Mouse (Mus musculus) urinary bladder, postnatal 4 days (tissue): Measurements from ENCODE around the gene Arhgap35.
A peak's percentile ranks its signal among the peaks of the same experiment; 100 is the strongest.
"Not testable (repeated sequence)": the region's sequence is repeated elsewhere in the genome, so short reads cannot be mapped to it uniquely, and the experiment has no call there.

Experiments used
- DNase-seq, 2 experiments: peaks; one replicate each; pipeline ENCODE4 v3.0.0; 2021 to 2022; ENCODE audit warnings: low spot score in 2 of 2

Gene Arhgap35

DNA sequence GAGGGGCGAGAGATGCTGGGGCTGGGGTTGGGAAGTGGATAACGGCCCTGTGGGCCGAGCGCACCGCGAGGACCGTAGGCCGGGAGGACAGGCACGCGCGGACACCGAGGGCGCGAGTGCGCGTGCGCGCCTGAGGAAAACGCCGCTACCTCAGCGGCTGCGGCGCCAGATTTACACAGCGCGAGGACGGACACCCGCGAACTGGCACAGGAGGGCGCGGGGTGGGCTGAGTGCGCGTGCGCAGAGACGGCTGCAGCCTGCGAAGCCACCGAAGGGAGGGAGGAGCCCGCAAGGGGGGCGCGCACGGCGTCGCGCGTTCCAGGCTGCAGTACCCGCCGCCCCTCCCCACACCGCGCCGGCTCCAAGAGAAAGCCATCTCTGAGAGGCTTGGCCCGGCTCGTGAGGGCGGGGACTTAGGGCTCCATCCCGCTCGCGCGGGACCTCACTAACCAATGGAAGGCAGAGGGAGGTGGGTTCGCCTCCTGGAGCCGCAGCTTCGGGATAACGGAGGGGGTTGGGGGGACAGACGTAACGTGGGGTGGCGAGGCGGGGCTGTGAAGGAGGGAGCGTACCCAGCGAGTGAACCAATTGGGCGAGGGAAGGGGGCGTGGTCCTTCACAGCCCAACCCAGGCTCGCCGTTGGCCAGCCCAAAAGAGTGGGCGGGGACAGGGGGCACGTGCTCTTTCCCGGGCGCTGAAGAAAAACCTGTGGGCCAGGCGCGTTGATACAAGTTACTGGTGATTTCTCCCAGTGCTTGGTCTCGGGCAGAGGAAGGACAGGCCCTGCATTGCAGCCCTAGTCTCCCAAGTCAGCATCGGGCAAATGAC is at the start of gene Arhgap35:
TSS of gene Arhgap35 (minus strand) at position 106 of the 828 bp plus-strand sequence.
- peak; percentile 99 to 100 for DNase-seq

DNA sequence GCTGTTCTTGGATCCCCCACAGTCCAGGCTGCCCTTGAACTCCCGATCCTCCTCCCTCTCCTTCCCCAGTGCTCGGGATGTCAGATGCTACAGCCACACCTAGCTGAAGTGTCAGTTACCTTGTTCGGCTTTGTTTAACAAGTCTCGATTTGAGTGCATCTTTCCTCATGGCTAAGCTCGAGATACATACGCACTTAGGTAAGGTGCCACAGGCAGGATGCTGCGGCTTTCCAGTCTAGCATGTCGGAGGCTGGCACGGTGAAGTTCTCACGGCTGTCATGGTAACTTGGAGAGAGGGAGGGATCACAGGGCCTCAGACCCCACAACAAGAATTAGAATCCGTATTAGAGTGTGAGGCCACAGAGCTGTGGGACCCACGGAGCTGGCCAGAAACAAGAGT is 29.5 kb upstream of the Arhgap35 start:
- DNase-seq = no peak

- DNase-seq = not testable (repeated sequence)
These were observed 28.3 kb upstream of the Arhgap35 start for GRCm38 (mm10) chr7:16643106-16643505.

DNA sequence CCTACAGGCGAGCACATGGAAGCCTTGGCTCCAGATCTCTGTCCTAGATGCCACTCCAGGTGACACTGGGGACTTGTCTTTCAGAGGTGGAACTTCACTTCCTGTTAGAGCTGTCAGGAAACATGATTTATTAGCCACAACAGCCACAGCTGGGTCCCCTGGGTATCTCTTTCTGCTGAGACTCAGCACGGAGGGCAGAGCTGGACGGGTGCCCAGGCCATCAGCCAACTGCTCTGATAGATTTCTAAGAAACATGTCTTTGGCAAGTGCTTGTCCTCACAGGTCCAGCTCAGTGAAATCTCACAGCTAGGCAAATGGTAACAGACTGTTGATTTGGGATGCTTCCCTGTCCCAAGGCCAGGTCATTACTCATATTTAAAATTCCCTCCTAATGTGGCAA is 24.2 kb upstream of the Arhgap35 start:
- peak; percentile 36 to 63 for DNase-seq

GRCm38 (mm10) chr7:16635116-16635515 is 20.3 kb upstream of the Arhgap35 start:
- no peak for DNase-seq

GRCm38 (mm10) chr7:16633913-16634312 is 19.1 kb upstream of the Arhgap35 start:
- DNase-seq = not testable (repeated sequence)

GRCm38 (mm10) chr7:16631932-16632331 is 17.1 kb upstream of the Arhgap35 start:
- DNase-seq = no peak

DNA sequence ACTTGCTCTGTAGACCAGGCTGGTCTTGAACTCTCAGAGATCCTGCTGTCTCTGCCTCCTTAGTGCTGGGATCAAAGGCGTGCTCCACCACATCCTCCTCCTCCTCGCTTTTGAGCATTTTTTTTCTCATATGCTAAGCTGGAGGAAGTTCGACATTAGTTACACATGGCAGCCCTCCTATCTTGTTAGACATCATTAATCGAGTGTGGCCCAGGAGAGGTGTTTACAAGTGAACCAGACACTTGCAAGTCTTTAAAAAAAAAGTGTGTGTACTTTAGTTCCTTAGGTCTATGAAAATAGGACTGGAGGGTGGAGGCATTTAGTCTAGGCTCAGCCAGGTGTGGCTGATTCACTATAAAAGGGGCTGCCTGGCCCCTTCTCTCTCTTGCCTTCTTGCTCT is 16.2 kb upstream of the Arhgap35 start:
- no peak for DNase-seq

GRCm38 (mm10) chr7:16629598-16630296 is 15.0 kb upstream of the Arhgap35 start:
- DNase-seq = no peak

- peak; percentile 24 to 67 for DNase-seq
These were observed 13.4 kb upstream of the Arhgap35 start for GRCm38 (mm10) chr7:16628096-16628771.

- DNase-seq = no peak
These were observed 8.9 kb upstream of the Arhgap35 start for GRCm38 (mm10) chr7:16623687-16624086.

DNA sequence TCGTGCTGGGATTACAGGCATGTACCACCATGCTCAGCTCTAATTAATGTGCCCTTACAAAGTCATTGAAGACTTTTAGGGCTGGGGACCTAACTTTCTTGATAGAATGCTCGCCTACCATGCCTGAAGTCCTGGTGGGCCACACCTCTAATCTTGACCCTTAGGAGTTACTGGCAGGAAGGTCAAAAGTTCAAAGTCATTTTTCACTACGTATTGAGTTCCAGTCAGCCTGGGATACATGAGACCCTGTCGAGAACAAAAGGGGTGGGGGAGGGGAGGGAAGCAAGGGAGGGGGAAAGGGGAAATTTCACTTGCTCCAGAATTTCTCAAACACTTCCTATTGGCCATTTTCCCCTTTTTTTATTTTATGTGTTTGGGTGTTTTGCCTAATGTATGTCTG is 8.3 kb upstream of the Arhgap35 start:
- no peak for DNase-seq

DNA sequence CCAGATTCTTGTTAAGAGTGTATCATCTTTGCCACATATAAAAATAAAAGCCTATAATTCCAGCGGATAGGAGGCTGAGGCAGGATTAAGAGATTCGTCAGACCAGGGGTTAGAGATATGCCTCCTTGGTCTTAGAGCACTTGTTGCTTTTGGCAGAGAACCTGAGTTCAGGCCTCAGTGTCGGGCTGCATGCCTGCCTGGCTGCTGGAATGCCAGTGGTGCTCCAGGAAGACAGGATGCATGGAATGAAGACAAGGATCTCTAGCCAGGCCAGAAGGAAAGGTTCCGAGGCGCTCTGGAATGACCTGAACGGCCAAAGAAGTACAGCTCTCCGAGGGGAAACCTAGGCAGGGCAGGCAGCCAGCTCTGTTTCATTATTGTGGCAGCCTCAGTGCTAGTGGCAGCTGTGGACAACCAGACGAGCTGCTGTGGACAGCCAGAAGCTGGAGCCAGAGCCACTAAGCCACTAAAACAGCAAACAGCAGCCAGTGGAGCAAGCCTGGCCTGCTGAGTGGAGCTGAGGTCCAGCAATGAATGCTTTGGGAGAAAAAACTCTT is 6.4 kb upstream of the Arhgap35 start:
- no peak for DNase-seq

GRCm38 (mm10) chr7:16618661-16619211 is 3.9 kb upstream of the Arhgap35 start:
- DNase-seq = peak; percentile 52 to 77

GRCm38 (mm10) chr7:16617045-16617444 is 2.3 kb upstream of the Arhgap35 start:
- DNase-seq = peak in 1 of 2 experiments; percentile 23

- DNase-seq = peak in 1 of 2 experiments; percentile 67
These were observed 464 bp downstream of the Arhgap35 start for GRCm38 (mm10) chr7:16614171-16614887.

- no peak for DNase-seq
These were observed 1.2 kb downstream of the Arhgap35 start for GRCm38 (mm10) chr7:16613461-16614170.

DNA sequence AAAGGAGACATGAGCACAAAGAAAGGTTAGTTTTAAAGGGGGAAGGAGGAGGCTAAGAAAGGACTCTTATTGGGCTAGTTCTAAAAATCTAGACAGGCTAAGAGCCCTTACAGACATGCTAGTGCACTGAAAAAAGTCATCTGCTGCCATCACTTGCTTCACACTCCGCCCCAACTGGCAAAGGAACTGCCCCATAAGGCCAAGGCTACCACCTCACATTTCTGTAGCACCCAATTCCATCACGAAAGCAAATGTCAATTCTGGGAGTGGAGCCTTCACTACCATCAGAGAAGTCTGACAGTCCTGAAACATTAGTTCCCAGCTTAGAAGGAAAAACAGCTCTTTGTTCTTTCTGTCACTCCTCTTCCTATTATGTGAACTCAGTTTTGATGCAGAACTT is 4.4 kb downstream of the Arhgap35 start:
- DNase-seq = no peak

DNA sequence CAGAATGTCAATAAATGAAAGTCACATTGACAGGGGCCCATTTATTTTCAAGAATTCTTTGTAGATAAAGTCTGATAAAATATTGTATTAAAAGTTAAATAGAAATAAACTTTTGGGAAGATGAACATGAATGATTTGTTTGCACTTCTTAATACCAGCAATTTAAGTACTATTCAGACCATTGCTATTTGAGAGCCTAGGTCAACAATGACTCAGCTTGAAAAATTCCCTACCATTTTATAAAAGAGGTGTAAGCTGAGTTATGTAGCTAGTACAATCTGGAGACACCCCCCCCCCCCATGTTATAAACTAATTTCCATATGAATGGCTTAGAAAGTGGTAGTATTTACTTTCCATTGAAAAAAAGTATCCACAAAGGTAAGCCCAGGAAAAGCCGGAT is 5.8 kb downstream of the Arhgap35 start:
- DNase-seq = no peak

- DNase-seq = no peak
These were observed 6.7 kb downstream of the Arhgap35 start for GRCm38 (mm10) chr7:16608046-16608445.
